Mouse (Mus musculus): ENCODE measurements around the gene 1700015G11Rik.

Gene 1700015G11Rik

GRCm38 (mm10) chr7:51964681-51965080, 50.8 kb downstream of the 1700015G11Rik start:
- no peak for DNase-seq

GRCm38 (mm10) chr7:51962219-51962952, 53.1 kb downstream of the 1700015G11Rik start:
- no peak for DNase-seq
